Mouse (Mus musculus): Measurements from ENCODE around the gene Fat1. TPM values are rescaled to one million over a fixed set of nuclear protein-coding genes. Genes with fewer than 3 reads are reported as not detected.

Fat1 gene
- polyA plus RNA-seq (2014; fragmentation: Illumina TruSeq; extraction: RNeasy Lipid Tissue Mini Kit (QIAGEN cat#74804); ENCODE audit: low read depth, low replicate concordance): 9.5 TPM

DNA sequence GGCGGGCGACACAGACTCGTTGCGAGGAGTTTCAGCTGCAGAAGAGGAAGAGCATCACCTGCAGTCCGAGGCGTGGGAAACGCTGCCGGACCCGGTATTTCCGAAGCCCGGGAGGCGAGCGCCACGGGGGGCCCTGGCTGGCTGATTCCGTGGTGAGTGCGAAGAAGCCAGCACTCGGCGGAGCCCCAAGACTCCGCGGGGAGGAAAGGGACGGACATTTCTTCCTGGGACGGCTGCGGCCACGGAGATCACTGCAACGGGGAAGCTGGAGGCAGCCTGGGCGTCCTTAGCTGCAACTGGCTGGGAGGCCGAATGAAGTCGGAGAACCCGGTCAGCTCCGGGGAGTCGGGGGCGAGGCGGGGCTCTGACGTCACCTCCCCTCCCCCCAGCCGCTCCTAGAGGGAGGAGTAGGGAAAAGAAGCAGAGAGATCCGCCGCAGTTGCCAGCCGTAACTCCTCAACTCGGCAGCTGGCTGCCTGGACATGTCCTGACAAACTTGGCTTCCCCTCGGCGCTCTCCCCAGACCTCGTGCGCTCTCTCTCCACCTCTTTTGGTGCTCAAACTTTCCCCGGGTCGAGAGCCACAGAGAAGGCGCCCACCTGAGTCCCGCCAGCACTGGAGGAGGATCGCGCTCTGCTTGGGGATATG, at the start of gene Fat1:
TSS of gene Fat1 (plus strand) at position 598 of the 648 bp plus-strand sequence.

DNA sequence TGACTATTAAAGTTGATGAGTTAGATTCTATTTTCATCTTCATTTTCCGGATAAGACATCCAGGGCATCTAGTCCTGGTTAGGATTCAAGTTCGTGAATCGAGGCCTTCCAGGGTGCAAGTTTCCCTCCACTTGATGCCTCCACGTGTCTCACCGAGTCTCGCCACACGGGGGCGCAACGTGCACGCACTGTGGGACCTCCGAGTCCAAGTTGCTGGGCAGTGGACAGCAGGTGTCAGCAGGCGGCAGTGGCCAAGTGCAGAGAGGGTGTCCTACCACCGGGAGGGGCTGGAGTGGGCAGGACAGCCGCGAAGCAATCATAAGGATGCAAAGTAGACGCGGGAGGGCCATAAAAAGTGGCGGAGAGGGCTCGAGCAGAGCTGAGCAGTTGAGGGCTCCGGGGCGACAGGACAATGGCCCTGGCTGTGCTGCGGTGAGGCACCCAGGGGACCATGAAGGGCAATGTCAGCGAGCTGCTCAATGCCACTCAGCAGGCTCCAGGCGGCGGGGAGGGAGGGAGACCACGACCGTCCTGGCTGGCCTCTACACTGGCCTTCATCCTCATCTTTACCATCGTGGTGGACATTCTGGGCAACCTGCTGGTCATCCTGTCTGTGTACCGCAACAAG, 133.6 kb downstream of the Fat1 start, which contains the start of gene Mtnr1a:
TSS of gene Mtnr1a (plus strand) at position 379 of the 628 bp plus-strand sequence.

Other genes with a start within 250 kb of the Fat1 start
- not detected for gene Mtnr1a, start 133.7 kb downstream of the Fat1 start, polyA plus RNA-seq (2014; fragmentation: Illumina TruSeq; extraction: RNeasy Lipid Tissue Mini Kit (QIAGEN cat#74804); ENCODE audit: low read depth, low replicate concordance)

Measured in kidney, adult 10 weeks (tissue).